Mouse (Mus musculus): Measurements from ENCODE around the gene Trpd52l3.
"Not testable (repeated sequence)": the region's sequence is repeated elsewhere in the genome, so short reads cannot be mapped to it uniquely, and the experiment has no call there.

Trpd52l3 gene

DNA sequence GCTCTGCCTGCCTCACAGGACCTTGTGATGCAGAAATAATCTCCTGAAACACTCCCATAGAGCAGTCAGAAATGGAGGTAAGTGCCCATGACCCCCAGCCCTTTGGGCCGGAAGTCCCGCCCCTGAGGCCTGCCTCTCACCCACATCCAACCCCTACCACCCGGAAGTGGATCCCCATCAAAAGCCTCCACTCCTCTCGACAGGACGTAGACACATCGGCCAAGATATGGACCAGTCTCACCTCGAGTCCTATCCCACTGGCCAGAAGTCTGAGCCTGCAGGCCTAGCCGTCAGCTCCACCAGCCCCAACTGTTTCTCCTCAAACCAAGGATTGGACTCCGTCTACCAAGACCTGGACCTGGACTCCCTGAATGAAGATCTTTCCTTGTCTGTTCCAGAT lies at the start of gene Trpd52l3:
TSS of gene Trpd52l3 (plus strand) at position 170 of the 400 bp plus-strand sequence.
- in situ Hi-C loops (cut with MboI, MseI): no loop called here

GRCm38 (mm10) chr19:29953833-29954232 lies 49.8 kb upstream of the Trpd52l3 start:
- in situ Hi-C loops (cut with MboI, MseI): loop anchor here (5.0 kb wide), 1 partner anchor 42 kb away; no protein-coding TSS in a partner anchor

GRCm38 (mm10) chr19:29955454-29955853 lies 48.1 kb upstream of the Trpd52l3 start:
- in situ Hi-C loops (cut with MboI, MseI): no loop called here

GRCm38 (mm10) chr19:29960906-29961305 lies 42.7 kb upstream of the Trpd52l3 start:
- in situ Hi-C loops (cut with MboI, MseI): no loop called here

DNA sequence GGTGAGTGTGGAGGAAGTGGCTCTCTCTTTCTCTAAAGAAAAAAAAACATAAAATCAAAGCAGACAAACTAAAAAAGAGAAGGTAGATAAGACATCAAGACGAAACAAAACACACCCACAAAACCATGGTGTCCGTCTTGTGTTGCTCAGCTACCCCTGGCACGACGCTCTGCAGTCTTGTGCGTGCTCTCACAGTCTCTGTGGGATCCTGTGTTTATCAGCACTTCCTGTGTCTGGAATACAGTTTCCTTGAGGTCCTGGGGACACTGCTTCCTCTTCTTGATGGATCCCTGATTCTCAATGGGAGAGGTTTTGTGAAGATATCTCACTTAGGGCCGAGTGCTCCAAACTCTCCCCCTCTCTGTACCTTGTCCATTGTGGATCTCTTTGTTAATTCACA lies 41.7 kb upstream of the Trpd52l3 start:
- in situ Hi-C loops (cut with MboI, MseI): no loop called here

GRCm38 (mm10) chr19:29963598-29964092 lies 39.9 kb upstream of the Trpd52l3 start:
- in situ Hi-C loops (cut with MboI, MseI): no loop called here

- in situ Hi-C loops (cut with MboI, MseI): no loop called here
Measured at GRCm38 (mm10) chr19:29967960-29968359, 35.6 kb upstream of the Trpd52l3 start.

- in situ Hi-C loops (cut with MboI, MseI): no loop called here
Measured at GRCm38 (mm10) chr19:29973396-29973795, 30.2 kb upstream of the Trpd52l3 start.

GRCm38 (mm10) chr19:29978847-29979246 lies 24.7 kb upstream of the Trpd52l3 start:
- in situ Hi-C loops (cut with MboI, MseI): loop anchor here (5.0 kb wide), 1 partner anchor 157 kb away; no protein-coding TSS in a partner anchor

GRCm38 (mm10) chr19:29979452-29980089 lies 24.0 kb upstream of the Trpd52l3 start:
- in situ Hi-C loops (cut with MboI, MseI): loop anchor here (5.0 kb wide), 1 partner anchor 157 kb away; no protein-coding TSS in a partner anchor

- in situ Hi-C loops (cut with MboI, MseI): no loop called here
Measured at GRCm38 (mm10) chr19:29984208-29985005, 19.2 kb upstream of the Trpd52l3 start.

GRCm38 (mm10) chr19:29986464-29987091 lies 17.0 kb upstream of the Trpd52l3 start:
- in situ Hi-C loops (cut with MboI, MseI): no loop called here

- in situ Hi-C loops (cut with MboI, MseI): no loop called here
Measured at GRCm38 (mm10) chr19:30000406-30001365, 2.9 kb upstream of the Trpd52l3 start.

- in situ Hi-C loops (cut with MboI, MseI): no loop called here
Measured at GRCm38 (mm10) chr19:30001550-30001949, 2.0 kb upstream of the Trpd52l3 start.

GRCm38 (mm10) chr19:30006371-30006770 lies 2.8 kb downstream of the Trpd52l3 start:
- in situ Hi-C loops (cut with MboI, MseI): no loop called here

- in situ Hi-C loops (cut with MboI, MseI): no loop called here
Measured at GRCm38 (mm10) chr19:30010520-30011296, 7.1 kb downstream of the Trpd52l3 start.

DNA sequence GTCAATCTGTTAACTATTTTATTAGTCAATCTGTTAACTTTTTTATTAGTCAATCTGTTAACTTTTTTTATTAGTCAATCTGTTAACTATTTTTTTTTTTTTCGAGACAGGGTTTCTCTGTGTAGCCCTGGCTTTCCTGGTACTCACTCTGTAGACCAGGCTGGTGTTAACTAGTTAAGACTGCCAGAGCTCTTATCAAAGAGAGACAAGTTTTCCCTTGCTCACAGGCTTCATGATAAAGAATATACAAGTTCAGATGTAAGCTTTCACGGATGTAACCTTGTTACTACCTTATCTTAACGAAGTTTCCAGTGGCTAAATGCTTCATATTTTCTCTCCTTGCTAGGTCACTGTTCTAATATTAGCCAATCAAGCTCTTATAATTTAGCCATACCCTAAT lies 10.7 kb downstream of the Trpd52l3 start:
- in situ Hi-C loops (cut with MboI, MseI): no loop called here

DNA sequence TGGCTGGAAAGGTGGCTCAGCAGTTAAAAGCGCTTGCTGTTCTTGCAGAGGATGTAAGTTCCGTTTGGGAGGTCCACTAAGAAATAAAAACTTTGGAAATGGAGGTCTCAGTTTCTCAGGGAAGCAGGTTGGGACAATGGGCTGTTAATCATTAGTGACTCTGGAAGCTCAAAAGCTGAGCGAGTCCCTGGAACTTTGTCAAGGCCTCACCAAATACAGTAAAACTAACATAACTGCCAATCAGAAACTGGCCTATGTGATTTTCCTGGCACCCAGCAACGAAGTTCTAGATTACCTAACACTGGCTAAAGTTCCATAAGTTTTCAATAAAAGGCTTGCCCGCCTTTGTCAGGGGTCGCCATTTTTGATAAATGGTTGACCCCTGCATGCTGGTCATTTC lies 12.6 kb downstream of the Trpd52l3 start:
- in situ Hi-C loops (cut with MboI, MseI): no loop called here

DNA sequence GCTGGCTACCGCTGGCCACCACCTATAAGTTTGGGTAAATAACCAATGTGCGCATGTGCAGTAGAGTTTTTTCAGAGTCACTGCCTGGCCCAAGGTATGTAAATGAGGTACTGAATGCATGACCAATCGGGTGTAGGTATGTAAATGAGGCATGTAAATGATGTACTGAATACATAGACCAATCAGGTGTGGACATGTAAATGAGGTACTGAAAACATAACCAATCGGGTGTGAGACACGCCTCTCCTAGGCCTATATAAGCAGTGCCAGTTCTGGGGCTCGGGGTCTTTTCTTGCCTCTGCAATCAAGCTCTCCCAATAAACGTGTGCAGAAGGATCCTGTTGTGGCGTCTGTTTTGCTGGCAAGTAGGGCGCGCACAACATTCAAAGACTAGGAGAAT lies 19.8 kb downstream of the Trpd52l3 start:
- in situ Hi-C loops (cut with MboI, MseI): not testable (repeated sequence)

GRCm38 (mm10) chr19:30029002-30029710 lies 25.6 kb downstream of the Trpd52l3 start:
- in situ Hi-C loops (cut with MboI, MseI): no loop called here

Data from T-helper 1 cell (primary cell).